In genomic region chr17:24446590-24446989, GRCm38 (mm10) we compare ENCODE assay signal across 26 mouse cellular contexts. TPM values are rescaled to one million over a fixed set of nuclear protein-coding genes. Genes with fewer than 3 reads are reported as not detected.
"Had no signal": no experiment of that assay in that cellular context is flagged by ENCODE, and none has a peak within 500 bp of the region (broad histone marks: within the 10 kb centered on the region; RNA-seq: fewer than 3 reads in every experiment).

No protein-coding gene starts in this region.

- H3K27me3 ChIP-seq: heart, embryonic 13.5 days; heart, embryonic 15.5 days; hindbrain, embryonic 13.5 days; hindbrain, embryonic 15.5 days; limb, embryonic 13.5 days; limb, embryonic 15.5 days; liver, embryonic 12.5 days had no signal

- H3K4me2 ChIP-seq: heart, embryonic 13.5 days; heart, embryonic 15.5 days; hindbrain, embryonic 13.5 days; hindbrain, embryonic 15.5 days; limb, embryonic 13.5 days; limb, embryonic 15.5 days; liver, embryonic 12.5 days had no signal

- H3K4me1 ChIP-seq: heart, embryonic 10.5 days; heart, embryonic 13.5 days; heart, embryonic 15.5 days; hindbrain, embryonic 13.5 days; limb, embryonic 13.5 days; liver, embryonic 12.5 days had no signal

- H3K9me3 ChIP-seq: heart, embryonic 10.5 days; heart, embryonic 13.5 days; heart, embryonic 15.5 days; hindbrain, embryonic 13.5 days; hindbrain, embryonic 15.5 days; limb, embryonic 13.5 days; limb, embryonic 15.5 days; liver, embryonic 12.5 days had no signal

- DNase-seq: gastrocnemius, postnatal 14 days; gastrocnemius, postnatal 36 days; heart, postnatal 4 days; kidney, adult 11 months; kidney, adult 2 months; kidney, adult 9 months; kidney, postnatal 10 days; kidney, postnatal 36 days; layer of hippocampus, adult 9-11 months; layer of hippocampus, postnatal 36 days; left cerebral cortex, postnatal 4 days had no signal

- H3K4me3 ChIP-seq: heart, embryonic 10.5 days; heart, embryonic 13.5 days; heart, embryonic 15.5 days; hindbrain, embryonic 13.5 days; hindbrain, embryonic 15.5 days; limb, embryonic 13.5 days; limb, embryonic 15.5 days; liver, embryonic 12.5 days had no signal

- H3K9ac ChIP-seq: heart, embryonic 13.5 days; heart, embryonic 15.5 days; hindbrain, embryonic 13.5 days; hindbrain, embryonic 15.5 days; limb, embryonic 13.5 days; limb, embryonic 15.5 days; liver, embryonic 12.5 days; liver, embryonic 14.5 days had no signal

- H3K27ac ChIP-seq: heart, embryonic 10.5 days; heart, embryonic 13.5 days; heart, embryonic 15.5 days; hindbrain, embryonic 13.5 days; hindbrain, embryonic 15.5 days; hindbrain, postnatal 0 days; limb, embryonic 13.5 days; limb, embryonic 15.5 days; liver, embryonic 12.5 days; liver, embryonic 14.5 days had no signal

- ATAC-seq: hindbrain, postnatal 0 days; intestine, embryonic 16.5 days; liver, embryonic 12.5 days had no signal

RNA-seq across cellular contexts. Expression of gene Bricd5, which starts 27.1 kb away (rescaled TPM):
- total RNA-seq: gastrocnemius, adult 8-10 months; heart, postnatal 25 days; liver, adult 2 months had no signal
- polyA plus RNA-seq: heart, postnatal 0 days; limb, embryonic 13.5 days; limb, embryonic 15.5 days; liver, embryonic 12.5 days had no signal
